Mouse (Mus musculus) CH12.LX (cell line): ENCODE results near the gene Meis2. TPM values are rescaled to one million over a fixed set of nuclear protein-coding genes. Genes with fewer than 3 reads are reported as not detected.

Experiments
- DNase-seq: peaks from one replicate; pipeline ENCODE4 v3.0.0-alpha.2; 2013; ENCODE audit errors: extremely low read depth
- H3K27ac ChIP-seq: 2 replicates; pipeline ENCODE4 v1.5.1; 2012; ENCODE audit warnings: low read depth, mild to moderate bottlenecking, control low read depth, moderate library complexity; ENCODE audit not compliant: insufficient read depth
- H3K27me3 ChIP-seq: replicated peaks from 2 replicates; pipeline ENCODE3; 2012; ENCODE audit warnings: inconsistent platforms
- H3K36me3 ChIP-seq, 2 experiments: replicated peaks in 1 of 2; 2 replicates each; pipeline versions ENCODE3 to v1.6.1; 2012; ENCODE audit warnings: inconsistent platforms in 1 of 2, low read length in 1 of 2, mild to moderate bottlenecking in 1 of 2, mixed read lengths in 1 of 2, moderate library complexity in 1 of 2; ENCODE audit not compliant: control insufficient read depth in 1 of 2, insufficient read depth in 1 of 2
- H3K4me1 ChIP-seq, 2 experiments: 2 replicates each; pipeline ENCODE4 v1.6.1; 2012; ENCODE audit warnings: inconsistent platforms in 1 of 2, moderate library complexity in 1 of 2; ENCODE audit not compliant: insufficient read depth in 2 of 2, control insufficient read depth in 1 of 2
- H3K4me2 ChIP-seq: 2 replicates; pipeline ENCODE4 v1.6.1; 2012; ENCODE audit warnings: low read depth, mild to moderate bottlenecking, control low read depth; ENCODE audit not compliant: poor library complexity, insufficient read depth, severe bottlenecking
- H3K4me3 ChIP-seq, 3 experiments: fragments of 150-350 bp in 1 of 3; sonication (generic) in 1 of 3; replicated peaks in 1 of 3; 2 replicates each; pipeline versions ENCODE3 to v1.5.1; 2011 to 2012; ENCODE audit warnings: low read depth in 2 of 3, low read length in 2 of 3, mild to moderate bottlenecking in 2 of 3, moderate library complexity in 2 of 3, control low read depth in 1 of 3, improper control_type of control experiment in 1 of 3, inconsistent platforms in 1 of 3, mixed read lengths in 1 of 3; ENCODE audit not compliant: poor library complexity in 1 of 3
- H3K79me2 ChIP-seq: replicated peaks from 2 replicates; pipeline ENCODE4 v1.6.1; 2012; ENCODE audit warnings: mild to moderate bottlenecking, moderate library complexity; ENCODE audit not compliant: control insufficient read depth, poor library complexity, insufficient read depth, severe bottlenecking; ENCODE audit errors: extremely low read depth
- H3K9ac ChIP-seq: 2 replicates; pipeline ENCODE4 v1.6.1; 2012; ENCODE audit warnings: low read depth, mild to moderate bottlenecking, control low read depth, moderate library complexity; ENCODE audit not compliant: insufficient read depth
- H3K9me3 ChIP-seq: replicated peaks from 2 replicates; pipeline ENCODE3; 2012; ENCODE audit warnings: low read length, inconsistent platforms, mixed read lengths
- BHLHE40 ChIP-seq: IDR thresholded peaks from 2 replicates; pipeline ENCODE4 v1.6.1; 2011; ENCODE audit warnings: mild to moderate bottlenecking, low read depth, low read length, improper control_type of control experiment
- CHD2 ChIP-seq: IDR thresholded peaks from 2 replicates; pipeline ENCODE4 v1.6.1; 2011; ENCODE audit warnings: low read length, improper control_type of control experiment
- CTCF ChIP-seq, 2 experiments: IDR thresholded peaks in 1 of 2; conservative IDR thresholded peaks in 1 of 2; 2 replicates each; pipeline ENCODE4 v1.5.1; 2011 to 2012; ENCODE audit warnings: low read depth in 2 of 2, low read length in 2 of 2, improper control_type of control experiment in 1 of 2, inconsistent platforms in 1 of 2, mild to moderate bottlenecking in 1 of 2, moderate library complexity in 1 of 2
- E2F4 ChIP-seq: IDR thresholded peaks from 2 replicates; pipeline ENCODE4 v1.6.1; 2011; ENCODE audit warnings: low read depth, low read length, improper control_type of control experiment; ENCODE audit not compliant: insufficient replicate concordance
- ELF1 ChIP-seq: IDR thresholded peaks from 2 replicates; pipeline ENCODE4 v1.6.1; 2014; ENCODE audit warnings: low read depth, mild to moderate bottlenecking, inconsistent platforms, low read length, improper control_type of control experiment
- EP300 ChIP-seq: IDR thresholded peaks from 2 replicates; pipeline ENCODE4 v1.6.1; 2011; ENCODE audit warnings: low read length, improper control_type of control experiment
- ETS1 ChIP-seq: conservative IDR thresholded peaks from 2 replicates; pipeline ENCODE4 v1.6.1; 2012; ENCODE audit warnings: low read depth, mild to moderate bottlenecking, inconsistent platforms, low read length, improper control_type of control experiment, moderate library complexity
- GABPA ChIP-seq: IDR thresholded peaks from 2 replicates; pipeline ENCODE4 v1.6.1; 2012; ENCODE audit warnings: low read depth, low read length, improper control_type of control experiment, inconsistent platforms; ENCODE audit not compliant: insufficient replicate concordance
- IRF4 ChIP-seq: IDR thresholded peaks from 2 replicates; pipeline ENCODE4 v1.6.1; 2014; ENCODE audit warnings: low read depth, mild to moderate bottlenecking, inconsistent platforms, low read length, improper control_type of control experiment
- KAT2A ChIP-seq: IDR thresholded peaks from 2 replicates; pipeline ENCODE4 v1.6.1; 2012; ENCODE audit warnings: low read length, improper control_type of control experiment, inconsistent platforms; ENCODE audit not compliant: insufficient replicate concordance
- MXI1 ChIP-seq: IDR thresholded peaks from 2 replicates; pipeline ENCODE4 v1.6.1; 2011; ENCODE audit warnings: mild to moderate bottlenecking, low read depth, low read length, improper control_type of control experiment
- NELFE ChIP-seq: IDR thresholded peaks from 2 replicates; pipeline ENCODE4 v1.6.1; 2011; ENCODE audit warnings: low read depth, low read length, improper control_type of control experiment
- NRF1 ChIP-seq: IDR thresholded peaks from 2 replicates; pipeline ENCODE4 v1.6.1; 2014; ENCODE audit warnings: low read depth, mild to moderate bottlenecking, inconsistent platforms, low read length, improper control_type of control experiment, moderate library complexity
- PAX5 ChIP-seq: IDR thresholded peaks from 2 replicates; pipeline ENCODE4 v1.6.1; 2012; ENCODE audit warnings: low read length, inconsistent platforms, mixed read lengths
- POLR2A ChIP-seq: IDR thresholded peaks from 2 replicates; pipeline ENCODE4 v1.6.1; 2011; ENCODE audit warnings: low read depth, mild to moderate bottlenecking, improper control_type of control experiment, low read length
- RCOR1 ChIP-seq: conservative IDR thresholded peaks from 2 replicates; pipeline ENCODE4 v1.6.1; 2012; ENCODE audit warnings: low read depth, mild to moderate bottlenecking, inconsistent platforms, low read length, improper control_type of control experiment
- SIN3A ChIP-seq: IDR thresholded peaks from 2 replicates; pipeline ENCODE4 v1.6.1; 2012; ENCODE audit warnings: low read length, improper control_type of control experiment, inconsistent platforms
- SMC3 ChIP-seq: IDR thresholded peaks from 2 replicates; pipeline ENCODE4 v1.6.1; 2011; ENCODE audit warnings: low read depth, low read length, improper control_type of control experiment
- USF2 ChIP-seq: conservative IDR thresholded peaks from 2 replicates; pipeline ENCODE4 v1.6.1; 2011; ENCODE audit warnings: low read depth, low read length, improper control_type of control experiment
- ZC3H11A ChIP-seq: IDR thresholded peaks from 2 replicates; pipeline ENCODE4 v1.6.1; 2012; ENCODE audit warnings: low read depth, mild to moderate bottlenecking, inconsistent platforms, low read length, improper control_type of control experiment
- ZKSCAN1 ChIP-seq: IDR thresholded peaks from 2 replicates; pipeline ENCODE4 v1.6.1; 2012; ENCODE audit warnings: low read depth, inconsistent platforms, low read length, improper control_type of control experiment, borderline replicate concordance
- ZNF384 ChIP-seq: IDR thresholded peaks from 2 replicates; pipeline ENCODE4 v1.6.1; 2012; ENCODE audit warnings: low read depth, low read length, improper control_type of control experiment, inconsistent platforms
- dilution Hi-C: fragments of 300-500 bp; cut with MboI; formaldehyde crosslinking; loops from 2 replicates; pipeline ENCODE4 v1.14.3; 2020; ENCODE audit warnings: low sequenced_read_pairs; ENCODE audit not compliant: extremely low pct_unique_long_range_greater_than_20kb, extremely low pct_ligation_motif_present
- in situ Hi-C: fragments of 300-500 bp; cut with MboI; formaldehyde crosslinking; loops from 3 replicates; pipeline ENCODE4 v1.14.3; 2019; ENCODE audit warnings: low sequenced_read_pairs, low pct_ligation_motif_present, low pct_unique_long_range_greater_than_20kb, mixed read lengths
- polyA plus RNA-seq: library from polyadenylated mRNA; unstranded; fragments of >175 nt; gene quantifications from 2 replicates; pipeline ENCODE4 v1.2.1, GENCODE M21; 2012; ENCODE audit warnings: low read depth; ENCODE audit not compliant: insufficient read length
- total RNA-seq, 2 experiments: library from RNA; depleted of rRNA; stranded (reverse); fragments of 300-350 nt in 1 of 2; fragments of >200 nt in 1 of 2; gene quantifications; 2 replicates each; pipeline ENCODE4 v1.2.3; 2012 to 2014

Meis2 gene
- total and polyA plus RNA-seq, 3 experiments = not detected

DNA sequence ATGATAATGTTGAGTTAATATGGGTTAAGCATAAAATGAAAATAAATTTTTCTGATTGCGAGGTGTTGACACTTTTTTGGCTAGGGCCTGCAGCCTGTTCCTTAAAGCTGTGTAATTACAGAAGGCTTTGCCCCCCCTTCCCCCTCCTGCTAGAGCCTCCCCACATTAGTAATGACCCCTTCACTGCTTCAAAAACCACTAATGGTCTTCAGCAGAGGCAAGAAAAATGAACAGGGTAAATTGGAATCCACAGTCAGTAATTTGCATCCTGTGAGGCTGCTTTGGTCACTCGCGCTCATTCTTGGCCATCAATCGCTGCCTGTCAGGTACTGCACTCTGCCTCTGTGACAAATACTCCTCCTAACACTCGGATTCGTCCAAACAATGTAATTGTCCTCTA lies 142.4 kb downstream of the Meis2 start:
- no peak overlapping the region for H3K27ac ChIP-seq
- H3K4me3 ChIP-seq = no peak overlapping the region
- dilution Hi-C loops (no loop called here), in situ Hi-C loops (no loop called here)
- TF ChIP-seq MXI1 (no peak), PAX5 (no peak)
- no peaks in the 10 kb centered on the region for H3K9me3 ChIP-seq
- H3K4me1 ChIP-seq = no peaks in the 10 kb centered on the region
- no peak overlapping the region for H3K4me2 ChIP-seq
- no peak overlapping the region for H3K9ac ChIP-seq
- no peaks in the 10 kb centered on the region for H3K36me3 ChIP-seq
- H3K27me3 ChIP-seq = no peaks in the 10 kb centered on the region
- H3K79me2 ChIP-seq = no peaks in the 10 kb centered on the region
- no peak for DNase-seq

DNA sequence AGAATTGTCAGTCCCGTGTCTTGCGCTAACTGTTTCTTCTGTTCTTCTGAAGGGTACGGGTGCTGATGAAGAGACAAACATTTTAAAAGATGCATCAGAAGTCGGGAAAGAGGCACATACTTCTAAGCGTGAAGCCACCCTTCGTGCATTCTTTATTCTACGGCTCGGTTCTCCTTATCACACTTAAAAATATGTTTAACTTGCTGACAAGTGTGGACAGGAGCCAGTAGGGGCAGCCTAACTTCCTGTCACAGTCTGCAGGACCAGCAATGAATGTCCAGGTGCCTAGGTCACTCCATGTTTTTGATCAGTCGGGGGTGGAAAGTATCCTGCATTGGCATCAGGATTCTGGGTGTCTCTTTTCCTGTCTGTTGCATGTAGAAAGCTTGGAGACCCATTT lies 144.0 kb downstream of the Meis2 start:
- Histone ChIP-seq H3K4me1 (no peaks in the 10 kb centered on the region), H3K27me3 (no peaks in the 10 kb centered on the region), H3K4me3 (no peak overlapping the region), H3K9me3 (no peaks in the 10 kb centered on the region), H3K9ac (no peak overlapping the region), H3K79me2 (no peaks in the 10 kb centered on the region), H3K27ac (no peak overlapping the region), H3K36me3 (no peaks in the 10 kb centered on the region), H3K4me2 (no peak overlapping the region)
- dilution Hi-C loops (no loop called here), in situ Hi-C loops (no loop called here)
- TF ChIP-seq SMC3 = no peak
- TF ChIP-seq IRF4 = no peak
- no peak for TF ChIP-seq POLR2A
- TF ChIP-seq RCOR1 = no peak
- no peak for TF ChIP-seq NRF1
- no peak for TF ChIP-seq CTCF (conservative IDR thresholded peaks at IDR 0.05 in 1 of 2, IDR thresholded peaks at IDR 0.05 in 1 of 2; ENCODE audit: low read depth in 2 of 2, low read length in 2 of 2)
- no peak for TF ChIP-seq NELFE
- no peak for TF ChIP-seq SIN3A
- no peak for DNase-seq

DNA sequence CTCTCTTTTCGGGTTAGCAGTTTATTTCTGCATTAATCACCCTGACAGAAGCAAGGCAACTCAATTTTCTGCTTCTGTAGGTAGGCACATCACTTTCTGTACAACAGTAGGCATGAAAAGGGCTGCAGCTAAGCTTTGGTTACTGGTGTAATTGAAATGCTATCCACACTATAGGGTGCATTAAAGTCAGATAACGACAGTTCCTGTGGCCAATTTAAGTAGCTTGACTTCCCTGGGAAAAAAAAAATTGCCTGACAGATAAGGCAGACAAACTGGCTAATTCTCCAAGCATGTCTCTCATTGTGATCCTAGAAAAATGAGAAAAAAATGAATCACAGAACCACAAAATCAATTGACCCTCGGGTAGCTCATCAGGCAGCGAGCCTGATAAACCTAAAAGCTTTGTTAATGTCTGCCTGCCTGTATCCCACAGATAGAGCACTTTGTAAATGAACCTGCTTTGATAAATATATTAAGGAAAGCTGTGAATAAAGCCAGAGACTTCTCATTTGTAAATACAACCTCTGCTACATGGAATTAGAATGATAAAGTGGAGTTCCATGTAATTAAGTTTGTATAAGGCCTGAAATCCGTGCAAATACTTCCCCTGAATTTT lies 145.2 kb downstream of the Meis2 start:
- Histone ChIP-seq H3K27me3 (no peaks in the 10 kb centered on the region), H3K27ac (no peak overlapping the region), H3K4me3 (no peak overlapping the region), H3K9me3 (no peaks in the 10 kb centered on the region), H3K4me2 (no peak overlapping the region), H3K4me1 (no peaks in the 10 kb centered on the region), H3K79me2 (no peaks in the 10 kb centered on the region), H3K36me3 (no peaks in the 10 kb centered on the region), H3K9ac (no peak overlapping the region)
- DNase-seq = no peak
- in situ Hi-C loops = no loop called here
- dilution Hi-C loops = no loop called here
- no peak for TF ChIP-seq EP300
- no peak for TF ChIP-seq USF2
- no peak for TF ChIP-seq E2F4
- TF ChIP-seq MXI1 = no peak
- no peak for TF ChIP-seq ETS1
- no peak for TF ChIP-seq KAT2A
- no peak for TF ChIP-seq BHLHE40
- TF ChIP-seq CHD2 = no peak
- TF ChIP-seq SIN3A = no peak
- TF ChIP-seq ZC3H11A = no peak
- no peak for TF ChIP-seq ELF1
- no peak for TF ChIP-seq ZNF384
- no peak for TF ChIP-seq ZKSCAN1
- TF ChIP-seq GABPA = no peak
